Mouse (Mus musculus): Measurements from ENCODE around the gene Arsg.

- no peak for TF ChIP-seq MEF2A (IDR thresholded peaks at IDR 0.05; ENCODE audit: borderline replicate concordance, low read depth, low read length)
- no peak for TF ChIP-seq CTCF (conservative IDR thresholded peaks at IDR 0.05 in 1 of 2, IDR thresholded peaks at IDR 0.05 in 1 of 2; ENCODE audit: low read depth in 2 of 2, low read length in 2 of 2)
- no peak for TF ChIP-seq TBP (conservative IDR thresholded peaks at IDR 0.05; ENCODE audit: low read depth, low read length)
- TF ChIP-seq IRF4 (IDR thresholded peaks at IDR 0.05; ENCODE audit: low read depth, low read length) = no peak
- no peak for TF ChIP-seq SMC3 (IDR thresholded peaks at IDR 0.05; ENCODE audit: low read depth, low read length)
- no peak for TF ChIP-seq MAX (IDR thresholded peaks at IDR 0.05; ENCODE audit: low read length)
- TF ChIP-seq POLR2AphosphoS2 (IDR thresholded peaks at IDR 0.05; ENCODE audit: low read depth, low read length) = no peak
- TF ChIP-seq NELFE (IDR thresholded peaks at IDR 0.05; ENCODE audit: low read depth, low read length) = no peak
- TF ChIP-seq ZKSCAN1 (IDR thresholded peaks at IDR 0.05; ENCODE audit: borderline replicate concordance, low read depth, low read length) = no peak
- TF ChIP-seq GABPA (IDR thresholded peaks at IDR 0.05; ENCODE audit: insufficient replicate concordance, low read depth, low read length) = no peak
- TF ChIP-seq HCFC1 (IDR thresholded peaks at IDR 0.05; ENCODE audit: low read depth, low read length) = no peak
Measured at GRCm38 (mm10) chr11:109491844-109492243, 18.7 kb downstream of the Arsg start.

All from CH12.LX (cell line).